Comparison of ENCODE assay signal across 17 mouse cellular contexts in genomic region chr1:60569210-60569609, GRCm38 (mm10). TPM values are rescaled to one million over a fixed set of nuclear protein-coding genes. Genes with fewer than 3 reads are reported as not detected.
DNase-seq lines count a peak whose midpoint lies in the region; ATAC-seq and TF ChIP-seq lines count a peak whose summit lies in the region.
"Had no signal": no experiment of that assay in that cellular context is flagged by ENCODE, and none has a peak within 500 bp of the region (broad histone marks: within the 10 kb centered on the region; RNA-seq: fewer than 3 reads in every experiment).

No protein-coding gene starts in this region.

- H3K27ac ChIP-seq in midbrain, embryonic 11.5 days (ENCODE audit: low read depth, low read length), result no peak overlapping the region
- H3K27ac ChIP-seq in midbrain, embryonic 13.5 days, result no peak overlapping the region
- no peak overlapping the region for H3K27ac ChIP-seq in ES-Bruce4 (ENCODE audit: insufficient read depth, low read length)
- no peak overlapping the region for H3K27ac ChIP-seq in lung, postnatal 0 days (ENCODE audit: low read length)
- H3K27ac ChIP-seq: liver, embryonic 14.5 days; stomach, postnatal 0 days had no signal

- ATAC-seq in midbrain, embryonic 11.5 days (ENCODE audit: low FRiP score), result no peak
- no peak for ATAC-seq in midbrain, embryonic 13.5 days
- ATAC-seq in lung, postnatal 0 days, result no peak
- ATAC-seq: forebrain, embryonic 14.5 days; intestine, embryonic 16.5 days had no signal

- WGBS in midbrain, embryonic 11.5 days, result 62% methylated on average over 5 of the region's 5 CpGs
- WGBS in midbrain, embryonic 13.5 days, result 71% methylated on average over 5 of the region's 5 CpGs
- 57% methylated on average over 5 of the region's 5 CpGs for WGBS in lung, postnatal 0 days

- no peak overlapping the region for H3K4me2 ChIP-seq in midbrain, embryonic 11.5 days
- no peak overlapping the region for H3K4me2 ChIP-seq in midbrain, embryonic 13.5 days (replicated peaks)
- H3K4me2 ChIP-seq in lung, postnatal 0 days (replicated peaks; ENCODE audit: low read depth, low read length), result no peak overlapping the region

- H3K9me3 ChIP-seq in midbrain, embryonic 11.5 days (ENCODE audit: control insufficient read depth, low read length), result no peaks in the 10 kb centered on the region
- no peaks in the 10 kb centered on the region for H3K9me3 ChIP-seq in midbrain, embryonic 13.5 days
- no peaks in the 10 kb centered on the region for H3K9me3 ChIP-seq in ES-Bruce4 (replicated peaks; ENCODE audit: control insufficient read depth, insufficient read depth, low read length, poor library complexity, severe bottlenecking)
- no peaks in the 10 kb centered on the region for H3K9me3 ChIP-seq in lung, postnatal 0 days (ENCODE audit: low read length)

- no peak overlapping the region for H3K9ac ChIP-seq in midbrain, embryonic 11.5 days (ENCODE audit: low read length)
- no peak overlapping the region for H3K9ac ChIP-seq in midbrain, embryonic 13.5 days (replicated peaks)
- H3K9ac ChIP-seq in ES-Bruce4 (ENCODE audit: low read depth, poor library complexity, severe bottlenecking), result no peak overlapping the region
- no peak overlapping the region for H3K9ac ChIP-seq in lung, postnatal 0 days (replicated peaks; ENCODE audit: low read depth)
- H3K9ac ChIP-seq: liver, embryonic 14.5 days had no signal

- H3K4me1 ChIP-seq in midbrain, embryonic 11.5 days (ENCODE audit: control insufficient read depth, insufficient read depth, low read length), result peaks cover 4% of the 10 kb centered on the region; the same call in 1 of the 2 replicates
- H3K4me1 ChIP-seq in midbrain, embryonic 13.5 days (replicated peaks), result peaks cover 14% of the 10 kb centered on the region
- H3K4me1 ChIP-seq in ES-Bruce4 (ENCODE audit: control insufficient read depth, insufficient read depth, low read length), result peaks cover 3% of the 10 kb centered on the region
- no peaks in the 10 kb centered on the region for H3K4me1 ChIP-seq in lung, postnatal 0 days (ENCODE audit: insufficient read depth, low read depth, low read length)

- H3K4me3 ChIP-seq in midbrain, embryonic 11.5 days (ENCODE audit: low read depth, low read length), result no peak overlapping the region
- no peak overlapping the region for H3K4me3 ChIP-seq in midbrain, embryonic 13.5 days (replicated peaks)
- H3K4me3 ChIP-seq in ES-Bruce4 (ENCODE audit: low read depth, low read length), result 0 out of 2 replicates have a peak overlapping the region, but pooled peaks have one; percentile 8
- no peak overlapping the region for H3K4me3 ChIP-seq in lung, postnatal 0 days (ENCODE audit: low read depth, low read length)

- no peak for TF ChIP-seq POLR2A in ES-Bruce4 (IDR thresholded peaks at IDR 0.05; ENCODE audit: insufficient read depth, low read length)

- H3K36me3 ChIP-seq in midbrain, embryonic 11.5 days (ENCODE audit: control insufficient read depth, insufficient read depth, low read length), result no peaks in the 10 kb centered on the region
- H3K36me3 ChIP-seq in midbrain, embryonic 13.5 days, result no peaks in the 10 kb centered on the region
- H3K36me3 ChIP-seq in ES-Bruce4 (ENCODE audit: control insufficient read depth, insufficient read depth, low read length, poor library complexity, severe bottlenecking), result no peaks in the 10 kb centered on the region
- H3K36me3 ChIP-seq in lung, postnatal 0 days (ENCODE audit: insufficient read depth, low read length), result no peaks in the 10 kb centered on the region

- no peak for TF ChIP-seq EP300 in ES-Bruce4 (IDR thresholded peaks at IDR 0.05; ENCODE audit: insufficient read depth, low read depth, low read length)
- no peak for TF ChIP-seq EP300 in lung, postnatal 0 days (IDR thresholded peaks at IDR 0.05)

- DNase-seq in midbrain, embryonic 11.5 days (ENCODE audit: low spot score, missing footprints), result peak; percentile 77
- peak; percentile 64 for DNase-seq in induced T-regulatory cell, adult 2 months (ENCODE audit: low read depth)
- peak; percentile 17 for DNase-seq in thymus, postnatal 25 days
- DNase-seq in embryo, embryonic 10.5 days (ENCODE audit: low spot score), result no peak
- no peak for DNase-seq in lung, postnatal 0 days (ENCODE audit: low spot score)
- DNase-seq: adrenal gland, postnatal 14 days; cerebellum, adult 8-10 months; heart, adult 18-20 months; kidney, postnatal 25 days; lung, postnatal 4 days; retina, postnatal 1 day had no signal

- no peak for TF ChIP-seq CTCF in ES-Bruce4 (IDR thresholded peaks at IDR 0.05; ENCODE audit: low read depth, low read length)
- TF ChIP-seq CTCF in lung, postnatal 0 days (IDR thresholded peaks at IDR 0.05), result no peak

- no peaks in the 10 kb centered on the region for H3K27me3 ChIP-seq in midbrain, embryonic 11.5 days (ENCODE audit: control insufficient read depth, insufficient read depth, low read length)
- H3K27me3 ChIP-seq in midbrain, embryonic 13.5 days, result no peaks in the 10 kb centered on the region
- no peaks in the 10 kb centered on the region for H3K27me3 ChIP-seq in ES-Bruce4 (ENCODE audit: control insufficient read depth, insufficient read depth, low read length, poor library complexity, severe bottlenecking)
- H3K27me3 ChIP-seq in lung, postnatal 0 days (replicated peaks; ENCODE audit: insufficient read depth, low read length), result no peaks in the 10 kb centered on the region

RNA-seq across cellular contexts. Expression of gene Raph1, which starts 2.3 kb away (rescaled TPM):
- polyA plus RNA-seq in midbrain, embryonic 11.5 days (2014; fragmentation: Nextera tagmentation; extraction: Ambion mirVana), result 22.6 and 22.7 TPM in 2 replicates
- 22.3 and 23.4 TPM in 2 replicates for polyA plus RNA-seq in midbrain, embryonic 13.5 days (2015; fragmentation: Nextera tagmentation; extraction: Ambion mirVana)
- 52.8 and 54.2 TPM in 2 replicates for polyA plus RNA-seq in ES-Bruce4 (2011; ENCODE audit: insufficient read depth, insufficient read length, low read depth, missing spikeins)
- polyA plus RNA-seq in lung, postnatal 0 days (2015; fragmentation: Nextera tagmentation; extraction: Ambion mirVana), result 23.6 and 32.6 TPM in 2 replicates

Comparison
In these comparisons a context has a peak if more than half of its experiments do, and no peak if none do; other contexts are left out.
1. DNase-seq: peak in midbrain, embryonic 11.5 days (single experiment), induced T-regulatory cell, adult 2 months (single experiment) and thymus, postnatal 25 days (single experiment); none in embryo, embryonic 10.5 days (single experiment) and lung, postnatal 0 days (single experiment).